Mouse (Mus musculus): Measurements from ENCODE around the gene Tamm41. TPM values are rescaled to one million over a fixed set of nuclear protein-coding genes. Genes with fewer than 3 reads are reported as not detected.

The Tamm41 gene
- polyA plus RNA-seq, 1 experiment from 2014 or later = 58.8 TPM

- no peak for DNase-seq (ENCODE audit: low spot score)
Measured at GRCm38 (mm10) chr6:114974331-114974730, 63.3 kb downstream of the Tamm41 start.

GRCm38 (mm10) chr6:114972988-114973387 is 64.7 kb downstream of the Tamm41 start:
- DNase-seq (ENCODE audit: low spot score) = no peak

GRCm38 (mm10) chr6:114970895-114971294 is 66.8 kb downstream of the Tamm41 start:
- DNase-seq (ENCODE audit: low spot score) = peak; percentile 25

GRCm38 (mm10) chr6:114970386-114970785 is 67.3 kb downstream of the Tamm41 start:
- no peak for DNase-seq (ENCODE audit: low spot score)

GRCm38 (mm10) chr6:114969213-114970120 is 68.2 kb downstream of the Tamm41 start, which contains the start of gene Vgll4:
Gene Vgll4, minus strand, starts transcription at chr6:114969994.
- peak; percentile 13 for DNase-seq (ENCODE audit: low spot score)

GRCm38 (mm10) chr6:114968361-114969212 is 69.1 kb downstream of the Tamm41 start:
- peak; percentile 26 for DNase-seq (ENCODE audit: low spot score)

- DNase-seq (ENCODE audit: low spot score) = no peak
Measured at GRCm38 (mm10) chr6:114967623-114968022, 70.1 kb downstream of the Tamm41 start.

- DNase-seq (ENCODE audit: low spot score) = no peak
Measured at GRCm38 (mm10) chr6:114966396-114967154, 71.1 kb downstream of the Tamm41 start.

- no peak for DNase-seq (ENCODE audit: low spot score)
Measured at GRCm38 (mm10) chr6:114965802-114966201, 71.9 kb downstream of the Tamm41 start.

- DNase-seq (ENCODE audit: low spot score) = no peak
Measured at GRCm38 (mm10) chr6:114965396-114965795, 72.3 kb downstream of the Tamm41 start.

- no peak for DNase-seq (ENCODE audit: low spot score)
Measured at GRCm38 (mm10) chr6:114964235-114964634, 73.4 kb downstream of the Tamm41 start.

- DNase-seq (ENCODE audit: low spot score) = no peak
Measured at GRCm38 (mm10) chr6:114963636-114964035, 74.0 kb downstream of the Tamm41 start.

GRCm38 (mm10) chr6:114961276-114962068 is 76.2 kb downstream of the Tamm41 start:
- no peak for DNase-seq (ENCODE audit: low spot score)

- no peak for DNase-seq (ENCODE audit: low spot score)
Measured at GRCm38 (mm10) chr6:114959012-114959398, 78.7 kb downstream of the Tamm41 start.

GRCm38 (mm10) chr6:114958249-114959011 is 79.2 kb downstream of the Tamm41 start:
- DNase-seq (ENCODE audit: low spot score) = no peak

- DNase-seq (ENCODE audit: low spot score) = no peak
Measured at GRCm38 (mm10) chr6:114957756-114958155, 79.9 kb downstream of the Tamm41 start.

- DNase-seq (ENCODE audit: low spot score) = no peak
Measured at GRCm38 (mm10) chr6:114954496-114954895, 83.2 kb downstream of the Tamm41 start.

Data from thymus, postnatal 0 days (tissue).